Mouse (Mus musculus): ENCODE measurements around the gene Snx29. TPM values are rescaled to one million over a fixed set of nuclear protein-coding genes. Genes with fewer than 3 reads are reported as not detected.

Snx29 gene
- total RNA-seq, 1 experiment from 2014 or later: 25.3 TPM

DNA sequence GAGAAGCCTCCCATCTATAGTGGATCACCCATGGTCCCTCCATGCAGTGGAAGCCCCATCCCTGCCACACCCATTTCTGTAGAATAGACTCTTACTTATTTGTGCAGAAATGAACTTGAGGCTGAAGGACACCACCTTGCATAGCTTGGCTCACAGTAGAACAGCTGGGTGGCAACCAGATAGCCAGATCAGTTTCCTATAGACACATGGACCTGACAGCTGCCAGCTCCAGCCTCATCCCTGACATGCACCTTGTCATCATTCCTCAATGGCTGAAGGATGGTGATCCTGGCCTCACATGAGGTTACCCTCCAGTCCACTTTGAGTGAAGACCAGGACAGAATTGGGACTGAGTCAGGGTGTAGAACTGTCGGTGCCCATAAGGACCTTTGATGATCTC lies 394.2 kb downstream of the Snx29 start:
- no peak for ATAC-seq (replicated peaks; ENCODE audit: insufficient number of reproducible peaks, low FRiP score, low TSS enrichment, poor library complexity, severe bottlenecking)

- ATAC-seq (replicated peaks; ENCODE audit: insufficient number of reproducible peaks, low FRiP score, low TSS enrichment, poor library complexity, severe bottlenecking): no peak
These were observed 403.2 kb downstream of the Snx29 start for GRCm38 (mm10) chr16:11725901-11726300.

GRCm38 (mm10) chr16:11727331-11727730 lies 404.6 kb downstream of the Snx29 start:
- ATAC-seq (replicated peaks; ENCODE audit: insufficient number of reproducible peaks, low FRiP score, low TSS enrichment, poor library complexity, severe bottlenecking): no peak

GRCm38 (mm10) chr16:11728131-11728530 lies 405.4 kb downstream of the Snx29 start:
- no peak for ATAC-seq (replicated peaks; ENCODE audit: insufficient number of reproducible peaks, low FRiP score, low TSS enrichment, poor library complexity, severe bottlenecking)

- no peak for ATAC-seq (replicated peaks; ENCODE audit: insufficient number of reproducible peaks, low FRiP score, low TSS enrichment, poor library complexity, severe bottlenecking)
These were observed 405.9 kb downstream of the Snx29 start for GRCm38 (mm10) chr16:11728627-11729026.

- no peak for ATAC-seq (replicated peaks; ENCODE audit: insufficient number of reproducible peaks, low FRiP score, low TSS enrichment, poor library complexity, severe bottlenecking)
These were observed 406.4 kb downstream of the Snx29 start for GRCm38 (mm10) chr16:11729111-11729510.

DNA sequence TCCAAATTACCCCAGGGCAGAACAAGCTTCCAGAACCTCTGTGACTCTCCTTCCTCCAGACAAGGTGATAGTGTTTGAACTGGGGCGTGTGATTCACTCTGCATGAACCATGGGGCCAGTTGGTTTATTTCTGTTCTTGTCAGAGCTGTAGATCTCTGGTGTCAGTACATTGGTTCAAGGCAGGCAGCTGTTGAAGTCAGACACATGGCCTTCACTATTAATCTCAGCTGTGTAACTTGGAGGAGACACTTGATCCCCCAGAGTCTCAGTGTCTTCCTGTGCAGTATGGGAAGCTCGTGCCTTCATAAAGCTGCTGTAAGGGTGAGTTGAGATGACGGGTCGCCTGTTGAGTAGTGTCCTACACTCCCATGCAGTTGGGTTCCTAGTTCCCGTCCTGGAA lies 407.1 kb downstream of the Snx29 start:
- ATAC-seq (replicated peaks; ENCODE audit: insufficient number of reproducible peaks, low FRiP score, low TSS enrichment, poor library complexity, severe bottlenecking): no peak

- no peak for ATAC-seq (replicated peaks; ENCODE audit: insufficient number of reproducible peaks, low FRiP score, low TSS enrichment, poor library complexity, severe bottlenecking)
These were observed 408.4 kb downstream of the Snx29 start for GRCm38 (mm10) chr16:11731014-11731535.

DNA sequence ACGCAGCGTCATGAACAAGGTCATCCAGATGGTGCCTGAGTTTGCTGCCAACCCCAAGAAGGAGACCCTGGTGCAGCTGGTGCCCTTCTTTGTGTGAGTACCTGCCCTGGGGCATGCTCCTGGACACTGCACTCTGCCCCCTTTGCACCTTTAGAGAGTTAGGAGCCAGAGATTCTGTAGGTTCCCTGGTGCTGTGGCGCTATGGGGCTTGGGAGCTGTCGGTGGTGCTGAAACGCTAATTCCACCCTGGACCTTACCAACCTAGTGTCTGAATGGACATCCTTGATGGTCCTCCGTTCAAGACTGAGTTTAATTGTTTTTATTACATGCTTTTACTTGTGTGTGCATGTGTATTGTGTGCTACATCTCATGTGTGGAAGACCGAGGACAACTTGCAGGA lies 415.6 kb downstream of the Snx29 start:
- no peak for ATAC-seq (replicated peaks; ENCODE audit: insufficient number of reproducible peaks, low FRiP score, low TSS enrichment, poor library complexity, severe bottlenecking)

GRCm38 (mm10) chr16:11741951-11742350 lies 419.2 kb downstream of the Snx29 start:
- no peak for ATAC-seq (replicated peaks; ENCODE audit: insufficient number of reproducible peaks, low FRiP score, low TSS enrichment, poor library complexity, severe bottlenecking)

- no peak for ATAC-seq (replicated peaks; ENCODE audit: insufficient number of reproducible peaks, low FRiP score, low TSS enrichment, poor library complexity, severe bottlenecking)
These were observed 419.6 kb downstream of the Snx29 start for GRCm38 (mm10) chr16:11742351-11742750.

GRCm38 (mm10) chr16:11743013-11743412 lies 420.3 kb downstream of the Snx29 start:
- ATAC-seq (replicated peaks; ENCODE audit: insufficient number of reproducible peaks, low FRiP score, low TSS enrichment, poor library complexity, severe bottlenecking): no peak

DNA sequence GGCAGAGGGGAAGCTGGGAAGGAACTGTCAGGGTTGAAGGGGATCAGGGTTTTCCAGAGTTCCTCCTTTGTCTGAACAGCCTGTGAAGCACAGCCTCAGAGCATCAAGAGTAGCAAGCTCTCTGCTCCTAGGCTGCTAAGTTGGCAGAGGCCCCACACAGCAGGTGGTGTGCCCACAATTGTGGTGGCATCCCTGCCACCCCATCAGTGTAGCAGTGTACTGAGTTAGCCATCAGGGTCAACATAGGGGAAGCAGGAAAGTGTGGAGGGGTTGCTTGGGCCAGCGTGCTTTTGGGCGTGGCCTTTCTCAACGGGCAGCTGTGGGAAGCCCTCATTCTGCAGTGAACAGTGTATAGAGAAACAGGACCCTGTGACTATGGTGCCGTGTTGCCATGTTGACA lies 421.0 kb downstream of the Snx29 start:
- ATAC-seq (replicated peaks; ENCODE audit: insufficient number of reproducible peaks, low FRiP score, low TSS enrichment, poor library complexity, severe bottlenecking): no peak

DNA sequence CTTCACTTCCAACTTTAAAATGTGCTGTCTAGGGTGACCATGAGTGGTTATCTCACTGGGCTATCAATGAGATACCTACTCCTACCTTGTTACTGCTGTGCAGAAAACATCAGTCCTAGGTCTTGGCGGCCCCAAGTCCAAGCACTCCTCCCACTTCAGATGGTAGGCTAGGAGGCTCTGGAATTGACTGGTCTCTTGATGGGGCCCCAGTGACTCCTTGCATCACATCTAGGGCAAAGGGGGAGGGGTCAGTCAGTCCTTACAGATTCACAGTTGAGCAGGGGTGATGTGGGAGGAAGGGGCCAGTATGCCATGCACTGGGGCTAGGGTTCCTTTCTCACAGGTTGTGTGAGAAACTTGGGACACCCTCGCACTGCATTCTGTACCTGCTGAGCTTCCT lies 423.3 kb downstream of the Snx29 start:
- ATAC-seq (replicated peaks; ENCODE audit: insufficient number of reproducible peaks, low FRiP score, low TSS enrichment, poor library complexity, severe bottlenecking): no peak

DNA sequence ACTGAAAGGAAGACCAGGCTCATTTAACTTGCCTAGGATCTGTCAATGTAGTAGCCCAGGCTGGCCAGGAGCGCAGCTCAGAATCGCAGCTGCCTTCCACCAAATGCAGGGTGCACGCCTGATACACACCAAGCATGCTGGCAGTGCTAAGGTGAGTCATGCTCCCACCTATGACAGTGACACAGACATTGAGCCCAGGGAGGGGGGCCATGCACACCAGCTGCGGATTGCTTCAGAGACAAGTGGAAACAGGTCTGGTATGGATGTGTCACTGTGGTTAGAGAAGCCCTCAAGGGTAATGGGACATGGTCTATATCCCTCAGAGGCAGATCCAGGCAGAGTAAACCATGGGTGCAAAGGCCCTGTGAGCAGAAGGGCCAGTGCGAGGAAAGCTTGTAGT lies 425.2 kb downstream of the Snx29 start:
- ATAC-seq (replicated peaks; ENCODE audit: insufficient number of reproducible peaks, low FRiP score, low TSS enrichment, poor library complexity, severe bottlenecking): no peak

DNA sequence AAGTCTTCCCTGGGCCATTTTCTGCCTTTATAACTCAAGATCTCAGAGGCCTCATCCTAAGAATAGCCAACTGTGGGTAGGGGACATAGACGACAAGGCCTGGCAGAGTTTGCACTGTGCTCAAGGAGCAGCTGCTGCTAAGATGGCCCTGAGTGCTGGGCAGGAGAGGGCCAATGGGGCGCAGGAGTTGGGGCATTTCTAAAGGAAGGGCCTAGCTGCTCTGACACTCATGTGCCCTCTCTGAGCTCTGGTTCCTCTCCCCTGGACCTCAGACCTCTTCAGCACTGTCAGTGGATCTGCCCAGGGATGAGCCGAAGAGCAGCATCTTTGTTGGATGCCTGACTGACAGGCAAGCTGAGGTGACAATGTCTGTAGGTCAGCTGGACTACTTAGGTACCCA lies 426.4 kb downstream of the Snx29 start:
- no peak; the same call in 1 of the 2 replicates for ATAC-seq (replicated peaks; ENCODE audit: insufficient number of reproducible peaks, low FRiP score, low TSS enrichment, poor library complexity, severe bottlenecking)

GRCm38 (mm10) chr16:11750605-11751004 lies 427.9 kb downstream of the Snx29 start:
- no peak for ATAC-seq (replicated peaks; ENCODE audit: insufficient number of reproducible peaks, low FRiP score, low TSS enrichment, poor library complexity, severe bottlenecking)

DNA sequence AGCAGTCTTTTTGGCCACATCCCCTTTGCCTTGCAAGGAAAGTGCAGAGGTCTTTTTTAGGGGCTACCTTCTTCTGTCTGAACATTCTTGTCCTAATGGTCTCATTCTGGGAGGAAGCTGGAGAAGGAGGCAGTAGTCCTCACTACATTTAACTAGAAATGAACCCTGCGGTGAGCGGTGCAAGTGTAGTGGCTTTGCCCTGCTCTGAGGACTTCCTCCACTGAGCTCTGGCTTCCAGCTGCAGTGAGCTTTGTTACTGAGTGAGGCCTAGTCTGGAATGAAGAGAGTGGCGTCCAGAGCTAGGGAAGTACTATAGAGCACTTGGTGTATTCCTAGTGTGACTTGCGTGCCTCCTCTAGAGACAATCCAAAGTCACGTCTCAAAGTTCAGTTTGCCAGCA lies 429.8 kb downstream of the Snx29 start:
- ATAC-seq (replicated peaks; ENCODE audit: insufficient number of reproducible peaks, low FRiP score, low TSS enrichment, poor library complexity, severe bottlenecking): no peak

DNA sequence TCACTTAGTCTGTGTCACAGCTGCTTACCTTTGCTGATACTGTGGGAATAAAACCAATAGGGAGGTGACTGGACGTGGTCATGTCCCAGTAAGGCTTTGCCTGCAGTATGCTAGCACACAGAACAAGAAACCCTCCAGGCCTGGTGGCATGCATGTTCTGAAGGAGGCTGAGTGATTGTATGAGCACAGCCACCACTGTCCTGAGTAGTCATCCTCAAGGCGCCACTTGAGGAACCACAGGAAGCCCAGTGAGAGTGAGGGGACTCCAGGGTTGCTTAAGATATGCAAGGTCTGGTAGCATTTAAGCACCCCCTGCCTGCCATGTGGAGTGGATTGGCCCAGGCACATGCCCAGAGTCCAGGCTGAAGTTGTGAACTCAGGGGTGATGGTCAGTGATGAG lies 430.8 kb downstream of the Snx29 start:
- no peak for ATAC-seq (replicated peaks; ENCODE audit: insufficient number of reproducible peaks, low FRiP score, low TSS enrichment, poor library complexity, severe bottlenecking)

- no peak for ATAC-seq (replicated peaks; ENCODE audit: insufficient number of reproducible peaks, low FRiP score, low TSS enrichment, poor library complexity, severe bottlenecking)
These were observed 431.4 kb downstream of the Snx29 start for GRCm38 (mm10) chr16:11754136-11754535.
